8 mouse cellular contexts compared by ENCODE assay signal in the genomic region with DNA sequence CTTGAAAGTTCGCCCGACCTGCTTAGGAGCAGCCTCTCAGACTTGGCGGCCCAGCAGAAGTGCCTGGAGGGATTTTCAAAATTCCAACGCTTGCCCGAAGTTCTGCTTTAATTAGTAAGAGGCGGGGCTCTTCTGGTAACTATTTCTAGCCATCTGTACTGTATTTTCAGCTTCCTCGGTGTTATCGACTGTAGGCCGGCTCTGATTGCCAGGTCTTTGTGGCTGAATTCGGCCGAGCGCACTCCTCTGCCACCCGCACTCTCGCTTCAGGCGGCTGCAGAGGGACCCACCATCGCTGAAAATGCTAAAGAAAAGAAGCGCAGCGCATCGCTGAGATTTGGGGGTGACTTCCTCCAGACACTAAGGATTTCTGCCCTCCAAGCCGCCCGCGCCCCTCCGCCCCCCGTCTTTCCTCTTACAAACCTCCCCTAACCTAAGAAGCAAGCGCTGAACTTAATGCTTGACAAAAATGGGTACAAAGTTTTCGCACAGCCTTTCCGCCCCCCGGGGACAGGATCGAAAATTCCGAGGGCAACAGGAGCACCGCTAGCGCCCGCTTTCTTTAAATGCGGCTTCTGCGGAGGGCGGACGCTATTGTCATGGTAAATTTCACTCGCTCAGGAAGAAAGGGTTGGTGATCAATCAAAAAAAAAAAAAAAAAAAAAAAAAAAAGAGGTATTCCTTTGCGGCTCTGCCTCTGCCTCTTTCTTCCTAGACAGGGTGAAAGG. TPM values are rescaled to one million over a fixed set of nuclear protein-coding genes. Genes with fewer than 3 reads are reported as not detected.
DNase-seq lines count a peak whose midpoint lies in the region; ATAC-seq and TF ChIP-seq lines count a peak whose summit lies in the region.

No protein-coding gene starts in this region.

- H3K4me1 ChIP-seq in cortical plate, adult 2 months (ENCODE audit: control insufficient read depth, insufficient read depth, low read length): no peaks in the 10 kb centered on the region
- no peaks in the 10 kb centered on the region for H3K4me1 ChIP-seq in heart, embryonic 14.5 days (ENCODE audit: control insufficient read depth in 2 of 2, insufficient read depth in 2 of 2, low read length in 2 of 2)
- H3K4me1 ChIP-seq in kidney, postnatal 0 days (replicated peaks; ENCODE audit: insufficient read depth, low read length): 0 out of 2 replicates have a peak, but pooled peaks cover 5% of the 10 kb centered on the region

- no peak overlapping the region for H3K27ac ChIP-seq in cortical plate, adult 2 months (ENCODE audit: insufficient read depth, low read length)
- peak overlapping the region; percentile 65 to 87 for H3K27ac ChIP-seq in heart, embryonic 14.5 days (replicated peaks in 1 of 2; ENCODE audit: control insufficient read depth in 1 of 2, insufficient read depth in 1 of 2, low read depth in 2 of 2, low read length in 2 of 2)
- peak overlapping the region; percentile 34; the same call in 1 of the 2 replicates for H3K27ac ChIP-seq in kidney, postnatal 0 days
- H3K27ac ChIP-seq in macrophage: no peak overlapping the region

- no peaks in the 10 kb centered on the region for H3K36me3 ChIP-seq in heart, embryonic 14.5 days (ENCODE audit: control insufficient read depth, insufficient read depth, low read length)
- no peaks in the 10 kb centered on the region for H3K36me3 ChIP-seq in kidney, postnatal 0 days (ENCODE audit: insufficient read depth, low read length)
- no peaks in the 10 kb centered on the region for H3K36me3 ChIP-seq in macrophage (ENCODE audit: inconsistent target)

- H3K9ac ChIP-seq in heart, embryonic 14.5 days (ENCODE audit: low read length): peak overlapping the region; percentile 82
- H3K9ac ChIP-seq in kidney, postnatal 0 days (ENCODE audit: low read depth, low read length): peak overlapping the region; percentile 60

- peak overlapping the region; percentile 29 for H3K4me3 ChIP-seq in cortical plate, adult 2 months (ENCODE audit: insufficient read depth, low read length)
- peak overlapping the region; percentile 71 to 72 for H3K4me3 ChIP-seq in heart, embryonic 14.5 days (ENCODE audit: control insufficient read depth in 1 of 2, insufficient read depth in 1 of 2, low read depth in 1 of 2, low read length in 2 of 2)
- peak overlapping the region; percentile 44 for H3K4me3 ChIP-seq in kidney, postnatal 0 days (replicated peaks; ENCODE audit: low read depth, low read length)
- H3K4me3 ChIP-seq in macrophage (ENCODE audit: inconsistent target): peak overlapping the region; percentile 2; the same call in 1 of the 2 replicates

- peak; percentile 68 for ATAC-seq in heart, embryonic 14.5 days (ENCODE audit: insufficient number of reproducible peaks, insufficient read depth, low FRiP score, low read depth)
- ATAC-seq in kidney, postnatal 0 days (replicated peaks; ENCODE audit: low FRiP score, low read depth): no peak

- peak; percentile 24 for DNase-seq in adrenal gland, postnatal 14 days
- DNase-seq in adrenal gland, postnatal 4 days (ENCODE audit: low spot score in 2 of 2): no peak
- DNase-seq in kidney, postnatal 0 days (ENCODE audit: low spot score): peak; percentile 63
- no peak for DNase-seq in ovary, postnatal 10 days (ENCODE audit: low spot score)
- no peak for DNase-seq in gastrocnemius, postnatal 25 days

- TF ChIP-seq POLR2A in cortical plate, adult 2 months (IDR thresholded peaks at IDR 0.05; ENCODE audit: extremely low read depth, insufficient read depth, low read length): no peak

- peak overlapping the region; percentile 95 for H3K4me2 ChIP-seq in heart, embryonic 14.5 days (ENCODE audit: low read length)
- peak overlapping the region; percentile 96 for H3K4me2 ChIP-seq in kidney, postnatal 0 days (ENCODE audit: low read length)

- whole genome bisulfite sequencing in heart, embryonic 14.5 days: 2% methylated on average over 39 of the region's 39 CpGs
- WGBS in kidney, postnatal 0 days: 3% methylated on average over 39 of the region's 39 CpGs
- 6% methylated on average over 39 of the region's 39 CpGs for WGBS in macrophage (ENCODE audit: missing documents)

- H3K27me3 ChIP-seq in heart, embryonic 14.5 days (ENCODE audit: control insufficient read depth, insufficient read depth, low read length): no peaks in the 10 kb centered on the region
- H3K27me3 ChIP-seq in kidney, postnatal 0 days (ENCODE audit: insufficient read depth, low read length): no peaks in the 10 kb centered on the region

- no peaks in the 10 kb centered on the region for H3K79me2 ChIP-seq in macrophage (ENCODE audit: inconsistent target)

- TF ChIP-seq CTCF in cortical plate, adult 2 months (IDR thresholded peaks at IDR 0.05; ENCODE audit: extremely low read depth, insufficient read depth, low read length): no peak
- TF ChIP-seq CTCF in kidney, postnatal 0 days (IDR thresholded peaks at IDR 0.05; ENCODE audit: low read depth): no peak

- H3K9me3 ChIP-seq in heart, embryonic 14.5 days (ENCODE audit: control insufficient read depth, low read length): no peaks in the 10 kb centered on the region
- no peaks in the 10 kb centered on the region for H3K9me3 ChIP-seq in kidney, postnatal 0 days (replicated peaks; ENCODE audit: low read length)

RNA-seq across cellular contexts. Expression of a gene that starts 0.5 kb away (rescaled TPM):
- 7.6 and 7.9 TPM in 2 replicates for total RNA-seq in adrenal gland, postnatal 14 days (2021)
- total RNA-seq in adrenal gland, postnatal 4 days (2021): 10 to 100 TPM in 1 of 2 experiments, 1 to 10 TPM in 1; 10.0 to 15.0 TPM
- 1.9 and 2.0 TPM in 2 replicates for polyA plus RNA-seq in cortical plate, adult 2 months (2012; rRNA removed)
- 18.5 and 21.1 TPM in 2 replicates for polyA plus RNA-seq in heart, embryonic 14.5 days (2014; fragmentation: Nextera tagmentation; extraction: Ambion mirVana)
- polyA plus RNA-seq in kidney, postnatal 0 days (2015; fragmentation: Nextera tagmentation; extraction: Ambion mirVana): 5.5 and 6.7 TPM in 2 replicates
- 1 to 10 TPM in 1 of 26 experiments, not detected in 25; 1.5 TPM for total RNA-seq in macrophage (2018; cell fraction: chromatin; rRNA removed)
- total RNA-seq in macrophage (2018; cell fraction: cytosol; rRNA removed): under 1 TPM in 8 of 26 experiments, not detected in 18; 0.03 to 0.07 (median 0.04) TPM
- under 1 TPM in 2 of 26 experiments, not detected in 24; 0.17 TPM for total RNA-seq in macrophage (2018; cell fraction: nucleus; rRNA removed)
- polyA plus RNA-seq in macrophage (2018): not detected in 3 replicates
- total RNA-seq in gastrocnemius, postnatal 25 days (2021): under 1 TPM; 0.23 to 0.40 TPM

RNA-seq across cellular contexts. Expression of a gene that starts 7.7 kb away (rescaled TPM):
- total RNA-seq in adrenal gland, postnatal 14 days (2021): 0.37 and 0.68 TPM in 2 replicates
- total RNA-seq in adrenal gland, postnatal 4 days (2021): under 1 TPM; 0.48 to 0.64 TPM
- polyA plus RNA-seq in cortical plate, adult 2 months (2012; rRNA removed): 0.38 and 0.65 TPM in 2 replicates
- polyA plus RNA-seq in heart, embryonic 14.5 days (2014; fragmentation: Nextera tagmentation; extraction: Ambion mirVana): 0.67 and 0.96 TPM in 2 replicates
- 1.1 TPM in 2 replicates for polyA plus RNA-seq in kidney, postnatal 0 days (2015; fragmentation: Nextera tagmentation; extraction: Ambion mirVana)
- total RNA-seq in macrophage (2018; cell fraction: chromatin; rRNA removed): not detected
- total RNA-seq in macrophage (2018; cell fraction: cytosol; rRNA removed): not detected
- not detected for total RNA-seq in macrophage (2018; cell fraction: nucleus; rRNA removed)
- not detected in 3 replicates for polyA plus RNA-seq in macrophage (2018)
- total RNA-seq in gastrocnemius, postnatal 25 days (2021): under 1 TPM; 0.23 to 0.24 TPM

Comparison
In these comparisons a context has a peak if more than half of its experiments do, and no peak if none do; other contexts are left out.
1. DNase-seq: peak in adrenal gland, postnatal 14 days (single experiment) and kidney, postnatal 0 days (single experiment); none in adrenal gland, postnatal 4 days (0 of 2), ovary, postnatal 10 days (single experiment) and gastrocnemius, postnatal 25 days (single experiment).
2. H3K27ac ChIP-seq: peak in heart, embryonic 14.5 days (2 of 2) and kidney, postnatal 0 days (single experiment); none in cortical plate, adult 2 months (single experiment) and macrophage (single experiment).
3. H3K4me3 ChIP-seq: peak in every context shown above with its lines; median percentile 72 in heart, embryonic 14.5 days; 44 in kidney, postnatal 0 days; 29 in cortical plate, adult 2 months; 2 in macrophage.